Mouse (Mus musculus): ENCODE data around the gene Pabpn1.

GRCm38 (mm10) chr14:54903641-54904040 is 11.3 kb downstream of the Pabpn1 start:
- TF ChIP-seq CTCF (conservative IDR thresholded peaks at IDR 0.05; ENCODE audit: insufficient read depth, insufficient read length, low read depth, low read length) (no peak), POLR2A (IDR thresholded peaks at IDR 0.05; ENCODE audit: low read depth, low read length) (no peak)

Data from kidney, adult 2 months (tissue).